Mouse (Mus musculus) liver, postnatal 0 days (tissue): ENCODE measurements at regions not wholly inside any gene's neighbourhood (a gene's known extent, or its start where the extent isn't known, plus 50 kb on each side); places are given as distances from the start of the nearest gene placed in this dataset.

Experiments used
- CTCF ChIP-seq: sonication (generic); IDR thresholded peaks from 2 replicates; pipeline ENCODE4 v1.5.1; 2016; ENCODE audit warnings: antibody characterized with exemption, low read depth
- EP300 ChIP-seq: IDR thresholded peaks from 2 replicates; pipeline ENCODE4 v1.6.1; 2016; ENCODE audit warnings: antibody characterized with exemption, low read depth, mild to moderate bottlenecking

DNA sequence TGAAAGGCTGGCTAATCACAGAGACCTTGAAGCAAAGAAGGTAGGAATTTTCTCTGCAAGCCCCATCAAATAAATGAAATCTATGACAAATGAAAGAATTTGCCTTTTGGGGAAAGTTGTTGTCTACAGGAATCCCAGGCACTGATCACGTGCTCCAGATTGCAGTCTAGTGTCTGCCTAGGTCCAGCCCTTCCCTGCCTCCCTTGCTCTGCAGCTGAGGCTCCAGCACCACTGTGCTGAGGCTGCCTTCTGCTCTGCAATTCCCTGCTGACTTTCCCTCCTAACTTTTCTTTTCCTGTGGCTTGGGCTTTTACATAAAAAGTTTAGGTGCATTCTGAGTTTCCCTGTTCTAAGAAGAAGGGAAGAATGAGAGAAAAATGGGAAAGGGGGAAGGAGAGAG is 653.6 kb downstream of the Bcl11a start:
- TF ChIP-seq CTCF (no peak), EP300 (no peak)
